Mouse (Mus musculus): Measurements from ENCODE around the gene Cox14. TPM values are rescaled to one million over a fixed set of nuclear protein-coding genes. Genes with fewer than 3 reads are reported as not detected.

Cox14 gene
- total and polyA plus RNA-seq, 3 experiments = 113 to 125 TPM; not detected in 1

- TF ChIP-seq USF2 (IDR thresholded peaks at IDR 0.05; ENCODE audit: borderline replicate concordance in 1 of 2, insufficient read depth in 1 of 2, low read depth in 1 of 2, low read length in 2 of 2) (no peak), POLR2AphosphoS5 (IDR thresholded peaks at IDR 0.05; ENCODE audit: borderline replicate concordance, low read depth, low read length) (no peak), POLR2AphosphoS2 (IDR thresholded peaks at IDR 0.05; ENCODE audit: low read length) (no peak), RAD21 (IDR thresholded peaks at IDR 0.05; ENCODE audit: low read depth, low read length) (no peak), HCFC1 (IDR thresholded peaks at IDR 0.05; ENCODE audit: low read depth, low read length) (no peak), ZC3H11A (IDR thresholded peaks at IDR 0.05; ENCODE audit: low read depth, low read length) (no peak), POLR2A (IDR thresholded peaks at IDR 0.05; ENCODE audit: control insufficient read depth in 1 of 2, insufficient read depth in 1 of 2, low read depth in 1 of 2, low read length in 2 of 2, poor library complexity in 1 of 2) (no peak), GATA1 (IDR thresholded peaks at IDR 0.05; ENCODE audit: low read depth, low read length) (peak; percentile 84), TAL1 (IDR thresholded peaks at IDR 0.05; ENCODE audit: low read length) (peak; percentile 81)
These were observed 10.0 kb upstream of the Cox14 start (continued) for GRCm38 (mm10) chr15:99715361-99715865.

DNA sequence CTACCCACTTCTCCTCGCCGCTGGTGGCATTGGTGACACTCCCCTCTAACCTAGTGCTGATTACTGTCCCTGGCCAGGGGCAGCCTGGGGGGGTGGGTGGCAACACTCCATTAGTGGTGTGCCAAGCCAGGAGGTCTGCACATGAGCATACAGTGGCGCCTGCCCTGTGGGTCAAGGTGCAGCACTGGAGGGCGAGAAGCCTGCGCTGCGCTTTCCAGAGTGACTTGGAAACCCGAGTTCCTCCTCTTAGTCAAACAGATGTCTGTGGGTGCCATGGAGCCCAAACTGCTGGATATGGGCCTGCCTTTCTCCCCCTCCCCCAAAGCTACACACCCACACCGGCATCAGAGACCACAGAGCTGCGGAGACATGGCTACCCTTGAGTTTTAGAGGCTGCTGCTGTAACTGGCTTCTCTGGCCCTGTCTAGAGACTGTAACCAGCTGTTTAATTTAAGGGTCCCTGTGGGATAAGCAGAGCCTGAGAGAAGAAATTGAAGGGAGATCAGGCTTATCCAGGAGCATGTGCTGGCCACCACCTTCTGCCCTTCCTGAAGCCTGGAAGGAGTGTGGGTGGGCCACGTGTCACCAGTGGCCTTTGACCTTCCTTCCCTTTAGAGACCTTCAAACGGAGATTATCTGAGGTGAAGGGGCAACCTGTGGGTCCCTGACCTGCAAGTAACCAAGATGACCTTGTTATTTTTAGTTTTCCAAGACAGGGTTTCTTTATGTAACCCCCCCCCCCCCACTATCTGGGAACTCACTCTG lies 9.3 kb upstream of the Cox14 start:
- Histone ChIP-seq H3K27me3 (ENCODE audit: control insufficient read depth in 1 of 2, insufficient read depth in 2 of 2, low read length in 2 of 2) (no peaks in the 10 kb centered on the region), H3K36me3 (ENCODE audit: control insufficient read depth in 1 of 2, insufficient read depth in 2 of 2, low read length in 2 of 2) (peaks cover 0 to 10% of the 10 kb centered on the region in 2 experiments; a peak in 2 of 4 replicates)

DNA sequence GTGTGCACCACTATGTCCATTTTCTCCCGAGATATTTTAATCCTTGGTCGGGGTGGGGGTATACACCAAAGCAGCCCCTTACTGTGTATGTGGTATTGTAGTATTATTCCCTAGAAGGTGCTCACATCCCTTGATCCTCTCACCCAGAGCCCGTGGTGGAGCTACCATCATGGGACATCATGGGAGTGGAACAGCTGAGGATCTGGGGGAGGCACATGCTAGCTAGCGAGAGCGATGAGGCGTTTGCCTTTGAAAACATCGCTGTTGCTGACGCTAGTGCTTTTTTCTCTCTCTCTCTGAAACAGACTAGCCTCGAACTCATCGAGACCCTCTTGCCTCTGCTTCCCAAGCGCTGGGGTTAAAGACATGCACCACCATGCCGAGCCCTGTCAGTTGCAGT lies 8.6 kb upstream of the Cox14 start:
- no peak for TF ChIP-seq UBTF (IDR thresholded peaks at IDR 0.05; ENCODE audit: borderline replicate concordance, insufficient read depth, low read depth, low read length)
- TF ChIP-seq CTCF (IDR thresholded peaks at IDR 0.05 in 2 of 3, conservative IDR thresholded peaks at IDR 0.05 in 1 of 3; ENCODE audit: control insufficient read depth in 1 of 3, insufficient read depth in 1 of 3, low read depth in 2 of 3, low read length in 3 of 3, poor library complexity in 1 of 3, severe bottlenecking in 1 of 3) = no peak
- H3K4me3 ChIP-seq (ENCODE audit: control insufficient read depth in 1 of 2, insufficient read depth in 1 of 2, low read depth in 2 of 2, low read length in 2 of 2) = no peak overlapping the region
- H3K36me3 ChIP-seq (ENCODE audit: control insufficient read depth in 1 of 2, insufficient read depth in 2 of 2, low read length in 2 of 2) = peaks cover 0 to 10% of the 10 kb centered on the region in 2 experiments; a peak in 2 of 4 replicates
- DNase-seq (ENCODE audit: low read depth, low spot score) = no peak
- H3K79me2 ChIP-seq (ENCODE audit: control insufficient read depth, insufficient read depth, low read length, poor library complexity) = no peaks in the 10 kb centered on the region
- H3K4me1 ChIP-seq (ENCODE audit: control insufficient read depth in 1 of 2, insufficient read depth in 2 of 2, low read length in 2 of 2) = peaks cover 2 to 12% of the 10 kb centered on the region in 2 experiments
- no peak overlapping the region for H3K27ac ChIP-seq (ENCODE audit: control insufficient read depth, low read depth, low read length)
- H3K9me3 ChIP-seq (replicated peaks; ENCODE audit: insufficient read depth, low read length) = no peaks in the 10 kb centered on the region
- no peak overlapping the region for H3K9ac ChIP-seq (ENCODE audit: control insufficient read depth, low read depth, low read length, poor library complexity, severe bottlenecking)
- H3K27me3 ChIP-seq (ENCODE audit: control insufficient read depth in 1 of 2, insufficient read depth in 2 of 2, low read length in 2 of 2) = no peaks in the 10 kb centered on the region

More for the DNA sequence above, 9.3 kb upstream of the Cox14 start:
- Histone ChIP-seq H3K27ac (ENCODE audit: control insufficient read depth, low read depth, low read length) (no peak overlapping the region), H3K9ac (ENCODE audit: control insufficient read depth, low read depth, low read length, poor library complexity, severe bottlenecking) (no peak overlapping the region), H3K4me1 (ENCODE audit: control insufficient read depth in 1 of 2, insufficient read depth in 2 of 2, low read length in 2 of 2) (peaks cover 2 to 12% of the 10 kb centered on the region in 2 experiments), H3K9me3 (replicated peaks; ENCODE audit: insufficient read depth, low read length) (no peaks in the 10 kb centered on the region), H3K4me3 (ENCODE audit: control insufficient read depth in 1 of 2, insufficient read depth in 1 of 2, low read depth in 2 of 2, low read length in 2 of 2) (no peak overlapping the region), H3K79me2 (ENCODE audit: control insufficient read depth, insufficient read depth, low read length, poor library complexity) (no peaks in the 10 kb centered on the region)
- TF ChIP-seq MYB (IDR thresholded peaks at IDR 0.05; ENCODE audit: low read depth, low read length) (no peak), GABPA (IDR thresholded peaks at IDR 0.05; ENCODE audit: low read depth, low read length) (no peak), SIN3A (IDR thresholded peaks at IDR 0.05; ENCODE audit: low read length) (no peak), HCFC1 (IDR thresholded peaks at IDR 0.05; ENCODE audit: low read depth, low read length) (no peak), USF2 (IDR thresholded peaks at IDR 0.05; ENCODE audit: borderline replicate concordance in 1 of 2, insufficient read depth in 1 of 2, low read depth in 1 of 2, low read length in 2 of 2) (no peak), EP300 (IDR thresholded peaks at IDR 0.05; ENCODE audit: low read depth in 1 of 2, low read length in 2 of 2) (no peak), NRF1 (IDR thresholded peaks at IDR 0.05; ENCODE audit: insufficient read depth, low read depth, low read length, poor library complexity, severe bottlenecking) (no peak), GATA1 (IDR thresholded peaks at IDR 0.05; ENCODE audit: low read depth, low read length) (no peak), E2F4 (IDR thresholded peaks at IDR 0.05; ENCODE audit: borderline replicate concordance, low read depth, low read length) (no peak), NELFE (IDR thresholded peaks at IDR 0.05; ENCODE audit: low read depth, low read length) (no peak), ZKSCAN1 (IDR thresholded peaks at IDR 0.05; ENCODE audit: low read depth, low read length) (no peak), POLR2AphosphoS5 (IDR thresholded peaks at IDR 0.05; ENCODE audit: borderline replicate concordance, low read depth, low read length) (no peak), KAT2A (conservative IDR thresholded peaks at IDR 0.05; ENCODE audit: low read depth, low read length) (no peak), ELF1 (IDR thresholded peaks at IDR 0.05; ENCODE audit: low read depth, low read length) (no peak), TCF12 (IDR thresholded peaks at IDR 0.05; ENCODE audit: low read depth, low read length) (no peak), JUND (IDR thresholded peaks at IDR 0.05; ENCODE audit: low read depth, low read length) (no peak), RCOR1 (IDR thresholded peaks at IDR 0.05; ENCODE audit: low read depth, low read length) (no peak)
- no peak for DNase-seq (ENCODE audit: low read depth, low spot score)

Data from MEL (cell line).